8 mouse cellular contexts compared by ENCODE assay signal in genomic region chr15:97831987-97832640, GRCm38 (mm10). TPM values are rescaled to one million over a fixed set of nuclear protein-coding genes. Genes with fewer than 3 reads are reported as not detected.
DNase-seq lines count a peak whose midpoint lies in the region; ATAC-seq and TF ChIP-seq lines count a peak whose summit lies in the region.

No protein-coding gene starts in this region.

- TF ChIP-seq CTCF in cortical plate, adult 2 months (IDR thresholded peaks at IDR 0.05; ENCODE audit: extremely low read depth, insufficient read depth, low read length) = no peak

- no peak for TF ChIP-seq POLR2A in cortical plate, adult 2 months (IDR thresholded peaks at IDR 0.05; ENCODE audit: extremely low read depth, insufficient read depth, low read length)

- H3K4me2 ChIP-seq in heart, embryonic 12.5 days = peak overlapping the region; percentile 90

- peak; percentile 71 for DNase-seq in adrenal gland, postnatal 14 days
- no peak for DNase-seq in adrenal gland, postnatal 25 days
- peak; percentile 63 to 73 for DNase-seq in kidney, postnatal 36 days
- peak; percentile 47 for DNase-seq in midbrain, embryonic 10.5 days (ENCODE audit: low spot score)
- DNase-seq in cerebellum, postnatal 36 days = no peak

- H3K9ac ChIP-seq in heart, embryonic 12.5 days = peak overlapping the region; percentile 100

- peaks cover 8% of the 10 kb centered on the region; the same call in 1 of the 2 replicates for H3K4me1 ChIP-seq in cortical plate, adult 2 months (ENCODE audit: control insufficient read depth, insufficient read depth, low read length)
- peaks cover 60% of the 10 kb centered on the region for H3K4me1 ChIP-seq in heart, embryonic 12.5 days (replicated peaks)
- peaks cover 64% of the 10 kb centered on the region for H3K4me1 ChIP-seq in midbrain, embryonic 10.5 days

- 5% methylated on average over 10 of the region's 10 CpGs for WGBS in heart, embryonic 12.5 days
- 3% methylated on average over 10 of the region's 10 CpGs for WGBS in midbrain, embryonic 10.5 days

- peak overlapping the region; percentile 72 for H3K4me3 ChIP-seq in cortical plate, adult 2 months (ENCODE audit: insufficient read depth, low read length)
- peak overlapping the region; percentile 88 for H3K4me3 ChIP-seq in heart, embryonic 12.5 days
- H3K4me3 ChIP-seq in midbrain, embryonic 10.5 days = peak overlapping the region; percentile 95

- H3K9me3 ChIP-seq in heart, embryonic 12.5 days (replicated peaks) = no peaks in the 10 kb centered on the region
- H3K9me3 ChIP-seq in midbrain, embryonic 10.5 days (replicated peaks) = no peaks in the 10 kb centered on the region

- no peaks in the 10 kb centered on the region for H3K36me3 ChIP-seq in heart, embryonic 12.5 days
- no peaks in the 10 kb centered on the region for H3K36me3 ChIP-seq in midbrain, embryonic 10.5 days

- no peak for ATAC-seq in heart, embryonic 12.5 days (ENCODE audit: insufficient number of reproducible peaks, low FRiP score)
- ATAC-seq in megakaryocyte-erythroid progenitor cell, adult 5-6 weeks (replicated peaks; ENCODE audit: low FRiP score, low TSS enrichment, poor library complexity, severe bottlenecking) = no peak

- H3K27ac ChIP-seq in cortical plate, adult 2 months (ENCODE audit: insufficient read depth, low read length) = peak overlapping the region; percentile 75
- peak overlapping the region; percentile 97 for H3K27ac ChIP-seq in heart, embryonic 12.5 days (ENCODE audit: poor library complexity, severe bottlenecking)
- H3K27ac ChIP-seq in midbrain, embryonic 10.5 days (replicated peaks) = peak overlapping the region; percentile 100

- no peaks in the 10 kb centered on the region for H3K27me3 ChIP-seq in heart, embryonic 12.5 days (replicated peaks)
- H3K27me3 ChIP-seq in midbrain, embryonic 10.5 days (ENCODE audit: low read depth, poor library complexity, severe bottlenecking) = peaks cover 26% of the 10 kb centered on the region

RNA-seq across cellular contexts. Expression of gene Hdac7, which starts 12.2 kb away (rescaled TPM):
- 60.1 and 75.8 TPM in 2 replicates for total RNA-seq in adrenal gland, postnatal 14 days (2021)
- total RNA-seq in adrenal gland, postnatal 25 days (2021) = 93.1 and 109 TPM in 2 replicates
- 64.7 and 73.9 TPM in 2 replicates for polyA plus RNA-seq in cortical plate, adult 2 months (2012; rRNA removed)
- polyA plus RNA-seq in heart, embryonic 12.5 days (2016; fragmentation: Nextera tagmentation; extraction: Ambion mirVana) = 27.4 and 27.8 TPM in 2 replicates
- polyA plus RNA-seq in midbrain, embryonic 10.5 days (2016; fragmentation: Nextera tagmentation; extraction: Ambion mirVana) = 23.9 and 24.7 TPM in 2 replicates
- total RNA-seq in megakaryocyte-erythroid progenitor cell, adult 5-6 weeks (2014; fragmentation: Nextera tagmentation) = 129 and 194 TPM in 2 replicates
- total RNA-seq in megakaryocyte-erythroid progenitor cell, adult 5-6 weeks (2017) = 24.8 and 35.6 TPM in 2 replicates

RNA-seq across cellular contexts. Expression of gene Slc48a1, which starts 53.8 kb away (rescaled TPM):
- 68.8 and 76.9 TPM in 2 replicates for total RNA-seq in adrenal gland, postnatal 14 days (2021)
- 92.4 and 108 TPM in 2 replicates for total RNA-seq in adrenal gland, postnatal 25 days (2021)
- polyA plus RNA-seq in cortical plate, adult 2 months (2012; rRNA removed) = 140 and 155 TPM in 2 replicates
- polyA plus RNA-seq in heart, embryonic 12.5 days (2016; fragmentation: Nextera tagmentation; extraction: Ambion mirVana) = 52.9 and 55.0 TPM in 2 replicates
- 30.5 and 36.3 TPM in 2 replicates for polyA plus RNA-seq in midbrain, embryonic 10.5 days (2016; fragmentation: Nextera tagmentation; extraction: Ambion mirVana)
- total RNA-seq in megakaryocyte-erythroid progenitor cell, adult 5-6 weeks (2014; fragmentation: Nextera tagmentation) = 91.5 and 112 TPM in 2 replicates
- 53.7 and 72.6 TPM in 2 replicates for total RNA-seq in megakaryocyte-erythroid progenitor cell, adult 5-6 weeks (2017)

Comparison
In these comparisons a context has a peak if more than half of its experiments do, and no peak if none do; other contexts are left out.
1. DNase-seq: peak in adrenal gland, postnatal 14 days (single experiment), kidney, postnatal 36 days (2 of 2) and midbrain, embryonic 10.5 days (single experiment); none in adrenal gland, postnatal 25 days (single experiment) and cerebellum, postnatal 36 days (0 of 2).
2. Peak in every context shown above with its lines, with median percentiles within 50 percentile points of each other: H3K27ac ChIP-seq and H3K4me3 ChIP-seq.